Mouse (Mus musculus): ENCODE measurements around the gene Slc37a3.

Gene Slc37a3

DNA sequence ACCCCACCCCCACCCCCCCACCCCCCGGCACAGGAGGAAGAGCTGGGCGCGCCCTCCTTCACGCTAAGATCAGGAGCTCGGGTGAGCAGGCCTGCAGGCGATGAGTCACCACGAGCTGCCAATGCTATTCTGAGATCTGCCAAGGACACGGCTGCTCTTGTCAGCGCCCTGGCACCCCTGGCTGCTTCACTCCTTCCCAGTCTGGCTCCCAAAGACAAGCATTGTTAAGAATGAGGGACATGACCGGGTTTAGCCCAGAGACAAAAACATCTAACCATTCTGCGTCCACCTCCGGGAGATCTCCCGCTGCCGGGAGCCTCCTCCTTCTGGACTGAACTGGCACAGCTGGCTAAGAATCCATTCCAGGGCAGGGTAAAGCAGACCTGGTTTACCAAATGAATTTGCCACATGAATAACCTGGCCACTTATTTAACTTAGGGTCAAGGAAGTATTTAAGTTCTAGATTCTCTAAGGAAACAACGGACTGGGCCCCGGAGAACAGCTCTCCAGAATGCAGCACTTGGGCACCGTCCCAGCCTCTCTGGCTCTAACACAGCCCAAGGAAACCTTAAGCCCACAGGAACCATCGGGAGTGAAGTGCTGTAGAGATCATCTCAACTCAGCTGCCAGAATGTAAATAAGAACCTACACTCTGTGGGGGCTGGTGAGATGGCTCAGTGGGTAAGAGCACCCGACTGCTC is 58.3 kb downstream of the Slc37a3 start:
- DNase-seq (ENCODE audit: low spot score) = no peak

DNA sequence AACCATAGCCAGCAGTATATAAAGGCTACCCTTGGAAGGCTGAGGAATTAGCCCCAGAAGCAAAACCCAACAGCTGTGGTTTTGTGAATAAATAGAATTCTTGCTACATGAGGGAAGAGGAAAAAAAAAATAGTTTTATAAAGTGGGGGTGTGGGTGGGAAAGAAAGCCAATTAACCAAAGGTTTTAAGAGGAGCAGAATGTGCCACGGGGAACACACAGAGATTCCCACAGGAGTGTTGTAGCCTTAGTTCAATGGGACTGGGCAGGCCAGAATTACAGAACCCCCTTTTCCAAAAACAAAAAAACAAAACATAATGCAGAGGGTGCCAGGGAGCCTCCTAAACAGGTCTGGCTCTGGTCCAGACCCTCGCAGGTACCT is 58.9 kb downstream of the Slc37a3 start:
- no peak for DNase-seq (ENCODE audit: low spot score)

DNA sequence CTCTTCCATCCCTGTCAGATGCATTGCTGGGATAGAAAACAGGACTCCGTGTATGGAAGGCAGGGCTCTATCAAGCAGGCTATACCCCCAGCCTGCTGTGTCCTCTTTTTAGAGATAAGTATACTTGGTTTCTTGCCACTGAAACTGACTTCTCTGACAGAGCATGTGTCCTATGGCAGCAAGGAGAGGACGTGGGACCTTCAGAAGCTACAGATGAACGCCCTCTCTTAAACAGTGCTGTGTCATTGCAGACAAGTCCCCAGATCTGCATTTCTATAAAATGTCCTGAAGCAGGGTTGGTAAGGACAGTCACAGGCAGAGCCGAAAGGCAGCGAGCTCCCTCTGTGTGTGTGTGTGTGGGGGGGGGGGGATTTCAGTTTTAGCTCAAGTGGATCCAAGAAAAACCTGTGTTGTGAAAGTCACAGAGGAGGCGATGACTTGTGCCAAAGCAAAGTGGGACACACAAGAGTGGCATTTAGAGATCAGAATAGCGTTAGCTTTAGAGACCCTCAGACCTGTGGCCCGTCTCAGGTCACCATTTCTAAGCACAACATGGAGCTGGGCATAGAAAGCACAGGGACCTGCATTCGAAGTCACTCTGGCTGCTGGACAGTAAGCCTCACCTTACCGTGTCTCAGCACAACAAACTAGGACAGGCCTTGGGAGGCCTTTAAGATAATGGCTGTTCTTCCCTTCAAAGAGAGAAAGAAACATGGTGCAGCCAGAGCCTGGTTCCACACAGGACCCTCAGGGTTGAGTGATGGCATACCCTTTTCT is 59.4 kb downstream of the Slc37a3 start:
- DNase-seq (ENCODE audit: low spot score) = no peak

DNA sequence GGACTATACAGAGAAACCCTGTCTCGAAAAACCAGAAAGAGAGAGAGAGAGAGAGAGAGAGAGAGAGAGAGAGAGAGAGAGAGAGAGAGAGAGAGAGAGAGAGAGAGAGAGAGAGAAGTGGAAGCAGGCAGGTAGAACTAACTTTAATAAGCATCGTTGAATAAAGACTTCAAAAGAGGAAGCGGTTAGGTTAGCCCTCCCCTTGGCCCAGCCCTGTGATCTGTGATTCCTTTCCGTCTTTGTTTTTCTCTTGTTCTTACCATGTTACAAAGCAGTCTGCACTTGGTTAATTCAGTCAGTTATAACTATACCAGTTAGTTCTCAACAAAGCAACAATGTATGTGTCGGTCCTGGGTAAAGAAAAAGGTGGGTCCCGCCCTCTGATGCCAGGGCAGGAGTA is 61.4 kb downstream of the Slc37a3 start:
- peak; percentile 82 for DNase-seq (ENCODE audit: low spot score)

DNA sequence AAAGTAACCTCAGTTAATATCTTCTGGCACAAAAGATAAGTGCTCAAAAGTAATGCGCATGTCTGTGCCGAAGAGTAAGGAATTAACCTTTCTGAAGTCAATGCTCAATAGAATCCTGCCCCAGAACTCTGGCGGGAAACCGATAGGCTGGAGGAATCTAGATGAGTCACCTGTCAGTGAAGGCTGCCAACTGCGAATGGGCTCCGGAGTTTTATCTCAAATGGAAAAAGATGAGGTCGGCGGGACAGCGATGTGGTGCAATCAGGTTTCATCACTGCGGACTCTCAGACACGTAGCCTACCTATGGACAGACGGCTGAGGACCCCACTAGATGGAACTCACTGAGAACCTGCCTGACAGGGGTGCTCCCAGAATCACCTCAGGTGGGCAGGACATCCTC is 63.0 kb downstream of the Slc37a3 start:
- DNase-seq (ENCODE audit: low spot score) = no peak

DNA sequence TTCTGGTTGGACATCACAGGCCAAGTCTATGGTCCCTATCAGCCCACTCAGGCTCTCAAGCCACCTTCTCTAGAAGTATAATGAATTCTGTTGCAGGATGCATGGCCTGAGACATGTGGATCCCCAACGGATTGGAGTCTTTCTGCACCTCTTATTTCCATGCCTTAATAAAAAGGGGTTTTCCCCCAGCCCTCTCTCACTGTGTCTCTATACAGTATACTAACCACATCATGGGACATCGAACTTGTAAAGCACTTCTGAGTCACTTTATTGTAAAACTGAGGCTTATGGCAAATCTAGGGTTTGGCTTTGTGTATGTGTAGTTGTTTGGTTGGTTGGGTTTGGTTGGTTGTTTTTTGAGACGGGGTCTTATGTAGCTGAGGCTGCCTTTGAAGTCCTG is 65.7 kb downstream of the Slc37a3 start:
- no peak for DNase-seq (ENCODE audit: low spot score)

DNA sequence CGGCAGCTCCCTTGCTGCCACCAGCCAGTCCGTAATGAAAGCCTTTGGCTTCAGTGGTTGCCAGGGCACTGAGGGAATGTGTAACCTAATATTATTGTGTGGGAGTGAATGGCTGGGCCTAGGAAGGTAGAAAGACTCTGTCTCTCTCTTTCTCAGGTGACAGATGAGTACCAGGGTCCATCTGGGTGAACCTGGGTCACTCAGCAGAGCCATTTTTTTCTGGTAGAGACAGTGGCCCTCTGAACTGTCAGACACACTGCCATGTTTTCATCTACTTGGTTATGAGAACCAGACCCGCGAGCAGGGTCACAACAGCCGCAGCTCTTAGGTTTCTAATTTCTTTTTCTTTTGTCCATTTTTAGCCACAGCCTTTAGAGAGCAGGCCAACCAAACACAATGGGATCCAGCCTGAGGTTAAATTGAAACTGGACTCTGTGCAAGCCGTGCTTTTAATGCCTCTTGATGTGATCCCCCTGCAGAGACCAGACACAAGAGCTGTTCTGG is 73.1 kb downstream of the Slc37a3 start:
- no peak for DNase-seq (ENCODE audit: low spot score)

DNA sequence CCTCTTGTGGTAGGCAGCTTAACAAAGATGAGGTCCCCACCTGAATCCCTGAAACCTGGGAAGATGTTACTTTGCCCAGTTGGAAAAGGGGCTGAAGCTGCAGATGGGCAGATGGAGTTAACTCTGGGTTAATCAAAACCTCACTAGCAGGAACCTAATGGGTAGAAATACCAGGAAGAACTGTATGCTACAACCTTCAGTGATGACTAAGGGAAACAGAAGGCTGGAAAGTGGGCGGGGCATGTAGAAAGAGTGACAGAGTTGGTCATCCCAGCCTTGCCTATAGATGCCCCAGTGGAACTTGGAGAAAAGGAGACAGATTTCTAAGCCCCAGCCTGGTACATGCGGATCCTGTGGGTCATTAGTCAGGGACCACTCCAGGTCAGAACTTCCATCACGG is 76.0 kb downstream of the Slc37a3 start:
- DNase-seq (ENCODE audit: low spot score) = no peak

DNA sequence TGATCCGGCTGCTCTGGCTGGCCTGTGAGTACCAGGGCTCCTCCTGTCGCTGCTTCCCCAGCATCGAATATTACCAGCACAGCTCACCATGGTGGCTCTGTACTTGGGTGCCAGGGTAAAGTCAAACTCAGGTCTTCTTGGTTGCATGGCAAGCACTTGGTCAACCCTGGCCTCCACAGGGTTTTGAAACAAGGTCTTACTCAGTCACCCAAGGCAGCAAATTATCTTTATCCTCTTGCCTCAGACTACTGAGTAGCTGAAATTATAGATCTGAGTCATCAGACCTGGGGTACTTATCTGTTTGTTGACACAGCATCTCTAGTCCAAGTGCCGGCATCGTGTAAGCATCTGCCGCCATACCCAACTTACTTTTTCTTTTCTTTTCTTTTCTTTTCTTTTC is 80.4 kb downstream of the Slc37a3 start:
- no peak for DNase-seq (ENCODE audit: low spot score)

DNA sequence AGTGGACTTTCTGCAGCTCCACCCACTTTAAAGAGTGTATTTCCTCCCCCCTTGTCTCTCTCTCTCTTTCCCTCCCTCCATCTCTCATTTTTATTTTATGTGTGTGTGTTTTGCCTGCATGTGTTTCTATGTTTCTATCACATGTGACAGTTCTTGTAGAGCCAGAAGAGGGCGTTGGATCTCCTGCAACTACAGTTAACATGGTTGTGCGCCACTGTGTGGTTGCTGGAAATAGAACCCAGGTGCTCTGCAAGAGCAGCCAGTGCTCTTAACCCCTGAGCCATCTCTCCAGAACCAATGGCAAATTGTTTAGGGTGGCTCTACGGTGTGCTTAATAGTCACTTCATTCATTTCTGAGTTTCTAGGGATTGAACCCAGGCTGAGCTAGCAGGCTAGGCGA is 81.0 kb downstream of the Slc37a3 start:
- DNase-seq (ENCODE audit: low spot score) = no peak

DNA sequence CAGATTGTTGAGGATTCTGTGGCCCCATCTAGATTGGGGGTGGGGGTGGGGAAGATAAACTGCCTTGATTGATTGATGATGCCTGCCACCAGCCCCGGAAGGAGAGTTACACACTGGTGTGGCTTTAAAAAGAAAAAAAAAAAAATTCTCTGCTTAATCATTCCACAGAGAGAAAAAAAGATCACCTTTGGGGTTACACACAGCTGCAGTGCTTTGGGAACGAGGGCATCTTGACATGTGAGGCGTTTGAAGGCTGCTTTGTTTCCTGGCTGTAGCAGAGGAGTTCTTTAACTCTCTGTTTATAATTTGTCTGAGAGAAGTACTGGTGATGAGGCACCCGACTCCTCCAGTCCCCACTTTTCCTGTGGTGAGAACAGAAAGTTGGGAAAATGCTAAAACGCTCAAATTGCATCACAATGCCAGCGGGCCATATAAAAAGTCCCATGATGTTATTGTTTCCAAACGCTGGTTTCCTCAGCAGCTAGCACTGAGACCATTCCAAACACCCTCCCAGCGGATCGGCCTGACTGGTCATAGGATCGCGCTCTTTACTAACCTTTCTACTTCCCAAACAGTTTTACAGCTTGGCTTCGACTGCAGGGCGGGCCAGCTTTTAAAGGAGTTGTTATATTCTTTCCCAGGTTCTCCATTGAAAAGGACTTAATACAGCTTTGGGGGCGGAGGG is 81.6 kb downstream of the Slc37a3 start:
- DNase-seq (ENCODE audit: low spot score) = no peak

DNA sequence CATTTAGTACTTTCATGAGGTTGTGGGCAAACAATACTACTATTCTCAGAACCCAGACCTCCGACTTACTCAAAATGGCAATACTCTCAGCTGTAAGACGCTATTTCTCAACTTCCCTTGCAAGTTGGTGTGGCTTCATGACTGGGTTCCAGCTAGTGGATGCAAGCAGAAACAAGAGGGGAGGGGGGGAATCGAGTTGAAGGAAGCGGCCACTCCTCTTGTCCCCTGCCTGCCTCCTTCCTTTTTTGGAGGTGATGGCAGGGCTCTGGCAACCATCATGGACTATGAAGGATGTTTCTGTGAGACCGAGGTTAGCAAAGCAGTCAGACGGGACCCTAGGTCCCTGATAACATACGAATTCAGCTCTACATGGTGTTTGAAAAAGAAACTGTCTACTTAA is 87.8 kb downstream of the Slc37a3 start:
- DNase-seq (ENCODE audit: low spot score) = no peak

DNA sequence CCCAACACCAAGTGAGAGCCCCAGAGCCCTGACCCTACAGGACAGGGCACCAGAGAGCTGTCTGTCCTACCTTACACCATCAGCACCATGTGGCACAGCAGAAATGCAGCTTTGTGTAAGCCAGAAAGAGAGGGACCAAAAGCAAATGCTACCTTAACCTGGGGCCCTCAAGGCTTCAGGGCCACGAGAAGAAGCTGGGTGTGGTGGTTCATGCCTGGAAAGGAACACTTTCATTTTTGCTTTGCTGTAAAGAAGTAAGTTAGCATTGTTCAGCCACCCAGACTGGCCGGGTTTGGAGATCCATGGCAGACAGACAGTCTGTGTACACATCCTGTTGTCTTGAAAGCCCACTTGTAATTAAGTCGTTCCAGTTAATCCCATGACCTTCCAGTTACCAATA is 89.7 kb downstream of the Slc37a3 start:
- DNase-seq (ENCODE audit: low spot score) = peak; percentile 24

DNA sequence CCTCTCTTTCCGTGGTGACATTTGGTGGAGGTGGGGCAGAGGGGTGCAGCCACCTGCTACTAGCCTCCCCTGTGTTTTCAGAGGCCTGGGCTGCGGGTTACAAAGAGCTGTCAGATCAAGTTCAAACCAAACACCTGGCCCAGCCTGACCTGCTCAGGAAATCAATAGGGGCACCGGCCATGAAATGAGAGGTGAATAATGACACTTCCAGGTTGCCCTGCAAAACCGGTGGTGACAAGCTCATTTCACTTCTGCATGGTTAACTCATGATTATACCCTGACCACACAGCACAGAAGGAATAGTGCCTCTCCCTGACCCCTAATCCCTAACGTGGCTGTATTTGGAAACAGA is 90.8 kb downstream of the Slc37a3 start:
- DNase-seq (ENCODE audit: low spot score) = no peak

DNA sequence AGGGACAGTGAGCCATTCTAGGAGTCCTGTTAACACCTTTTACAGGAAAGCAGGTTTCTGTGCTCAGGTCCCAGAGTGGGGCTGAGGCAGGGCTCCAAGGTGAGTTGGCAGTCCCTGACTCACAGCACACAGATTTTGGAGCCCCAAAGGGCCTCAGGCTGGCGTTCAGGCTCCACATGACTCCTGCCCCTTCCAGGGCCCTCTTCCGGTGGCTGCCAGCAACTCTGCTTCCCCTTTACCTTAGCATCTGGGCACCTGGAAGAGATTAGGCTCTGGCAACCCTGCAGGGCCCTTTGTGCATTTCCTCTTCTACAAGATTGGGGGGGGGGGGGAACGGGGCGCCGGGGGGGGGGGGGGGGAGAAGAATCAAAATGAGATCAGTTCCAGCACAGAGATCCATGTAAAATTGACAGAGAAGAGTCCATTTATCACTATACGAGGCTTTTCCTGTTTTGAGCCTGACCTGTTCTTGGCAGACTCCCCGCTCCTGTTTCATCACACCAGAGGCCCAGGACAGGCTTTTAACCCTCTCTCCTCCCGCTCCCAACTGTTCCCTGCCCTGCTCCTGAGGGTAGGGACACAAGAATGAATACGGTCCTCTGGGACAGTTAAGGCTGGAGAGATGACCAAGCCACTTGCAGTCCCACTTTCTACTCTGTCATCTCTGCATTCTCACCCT is 91.3 kb downstream of the Slc37a3 start:
- peak; percentile 66 for DNase-seq (ENCODE audit: low spot score)

DNA sequence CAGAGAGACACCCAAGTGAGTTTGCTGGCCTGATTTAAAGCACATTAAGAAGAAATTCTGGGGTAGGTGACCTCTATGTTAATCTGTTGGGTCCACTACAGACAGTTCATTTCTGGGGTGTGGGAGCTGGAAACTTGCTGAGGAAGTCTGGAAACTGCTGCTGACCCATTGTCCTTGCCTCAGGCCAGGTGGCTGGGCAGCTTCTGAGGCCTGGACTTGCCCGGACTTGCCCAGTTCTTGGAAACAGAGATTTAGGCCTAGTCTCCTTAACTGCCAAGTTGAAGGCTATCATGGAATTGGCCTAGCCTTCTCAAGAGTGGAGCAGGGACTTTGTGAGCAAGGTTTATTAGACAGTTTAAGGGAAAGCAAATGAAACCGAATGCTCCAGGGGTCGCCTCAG is 92.6 kb downstream of the Slc37a3 start:
- no peak for DNase-seq (ENCODE audit: low spot score)
